Mouse (Mus musculus): Measurements from ENCODE around the gene Epha10.

- TF ChIP-seq EP300 (IDR thresholded peaks at IDR 0.05; ENCODE audit: insufficient read depth, low read depth, low read length) = no peak
- TF ChIP-seq CTCF (IDR thresholded peaks at IDR 0.05) = no peak
These were observed 84.4 kb downstream of the Epha10 start for GRCm38 (mm10) chr4:124964912-124965599.
